Mouse (Mus musculus): ENCODE data around the gene Stk19.
A peak's percentile ranks its signal among the peaks of the same experiment; 100 is the strongest.
"Not testable (repeated sequence)": the region's sequence is repeated elsewhere in the genome, so short reads cannot be mapped to it uniquely, and the experiment has no call there.

The Stk19 gene

DNA sequence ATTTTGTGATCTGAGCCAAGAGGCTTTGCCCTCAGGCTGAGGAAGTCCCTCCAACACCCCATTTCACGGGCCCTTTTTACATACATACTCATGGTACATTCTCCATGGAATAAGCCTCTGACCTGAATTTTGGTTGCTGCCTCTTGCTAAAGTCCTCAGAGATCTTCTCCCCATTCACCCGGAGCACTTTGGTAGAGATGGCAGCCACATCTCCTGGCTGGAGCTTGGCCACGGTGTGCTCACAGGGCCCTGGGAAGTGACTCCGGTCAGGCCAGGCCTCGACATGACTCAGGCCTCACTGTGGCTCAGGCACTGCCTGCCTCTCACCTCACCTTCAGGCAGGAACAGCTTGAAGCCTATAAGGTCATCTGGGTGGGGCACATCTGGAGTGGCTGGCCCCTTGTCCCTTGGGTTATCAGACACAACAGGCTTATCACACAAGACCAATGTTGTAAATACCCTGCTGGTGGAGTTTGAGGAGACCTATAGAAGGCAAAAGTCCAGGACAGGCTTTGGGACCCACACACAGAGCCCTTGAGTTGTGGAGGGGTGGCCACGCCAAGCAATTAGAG, 4.1 kb upstream of the Stk19 start:
- DNase-seq (ENCODE audit: low spot score), result no peak

GRCm38 (mm10) chr17:34838785-34839184, 2.0 kb upstream of the Stk19 start:
- no peak for DNase-seq (ENCODE audit: low spot score)

- peak; percentile 28 for DNase-seq (ENCODE audit: low spot score)
Observed at GRCm38 (mm10) chr17:34837464-34838324, 949 bp upstream of the Stk19 start.

DNA sequence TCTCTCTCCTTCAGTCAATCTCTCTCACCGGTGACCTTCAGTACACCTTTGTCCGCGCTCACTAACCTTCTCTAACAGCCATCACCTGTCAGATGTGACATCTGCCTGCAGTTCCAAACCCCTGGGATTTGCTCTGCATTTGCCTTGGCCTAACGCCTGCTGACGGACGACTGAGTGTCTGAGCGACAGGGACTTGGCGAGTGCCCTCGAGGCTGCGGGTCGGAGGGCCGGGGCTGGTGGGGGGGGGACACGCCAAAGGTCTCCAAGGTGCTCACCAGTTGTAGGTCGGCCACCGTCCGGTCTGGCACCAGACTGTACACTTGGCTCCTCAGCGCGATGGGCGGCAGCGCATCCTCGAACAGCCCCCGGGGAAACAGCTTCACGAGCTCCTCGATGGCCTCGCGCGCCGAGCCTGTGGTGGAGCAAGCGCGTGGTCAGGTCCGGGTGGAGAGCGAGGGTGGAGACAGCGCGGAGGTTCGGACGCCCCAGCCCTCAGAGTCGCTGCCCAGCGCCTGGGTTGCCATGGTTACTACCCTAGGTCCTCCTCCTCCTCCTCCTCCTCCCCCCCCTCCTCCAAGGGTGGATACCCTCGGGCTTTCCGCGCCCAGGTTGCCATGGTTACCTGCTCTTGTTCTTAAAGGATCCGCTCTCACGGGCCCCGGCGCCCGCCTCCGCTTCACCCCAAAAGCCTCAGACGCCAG, 440 bp downstream of the Stk19 start:
- no peak for DNase-seq (ENCODE audit: low spot score)

DNA sequence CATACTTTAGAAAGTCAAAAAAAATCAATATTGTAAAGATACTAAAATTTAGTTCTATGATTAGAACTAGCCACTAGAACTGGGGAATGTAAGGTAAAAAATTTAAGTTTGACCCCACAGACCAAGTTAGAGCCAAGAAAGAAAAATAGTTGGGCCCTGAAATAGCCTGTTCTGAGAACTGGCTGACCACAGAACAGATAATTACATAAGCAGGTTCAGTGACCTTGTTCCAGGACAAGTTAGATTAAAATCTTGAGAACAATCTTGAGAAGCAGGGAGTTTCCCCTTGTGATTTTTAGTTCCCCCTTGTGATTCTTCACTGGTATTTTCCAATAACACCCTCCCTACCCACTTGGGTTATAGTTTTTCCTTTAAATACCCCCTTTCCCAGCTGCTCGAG, 6.0 kb downstream of the Stk19 start:
- DNase-seq (ENCODE audit: low spot score), result not testable (repeated sequence)

GRCm38 (mm10) chr17:34814818-34815370, 21.9 kb downstream of the Stk19 start:
- DNase-seq (ENCODE audit: low spot score), result no peak

DNA sequence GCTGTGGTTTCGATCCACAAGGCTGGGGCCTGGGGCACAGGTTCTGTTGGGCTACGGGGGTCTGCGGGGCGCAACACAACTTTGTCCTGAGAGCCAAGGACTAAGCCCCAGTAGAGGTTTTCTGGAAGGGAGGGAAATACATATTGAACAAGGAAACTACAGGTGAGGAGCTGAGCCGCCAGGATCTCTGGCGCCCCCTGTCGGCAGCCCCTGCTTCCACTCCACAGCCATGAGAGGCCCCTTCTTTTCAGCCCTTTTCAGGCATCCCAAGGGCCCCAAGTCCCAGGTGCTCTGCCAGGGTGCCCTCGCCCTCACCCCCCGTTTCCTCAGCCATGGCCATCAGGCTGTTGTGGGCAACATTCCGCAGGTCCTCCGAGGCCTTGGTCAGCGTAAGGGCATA, 23.0 kb downstream of the Stk19 start:
- peak; percentile 47 for DNase-seq (ENCODE audit: low spot score)

GRCm38 (mm10) chr17:34811275-34811674, 25.5 kb downstream of the Stk19 start:
- no peak for DNase-seq (ENCODE audit: low spot score)

DNA sequence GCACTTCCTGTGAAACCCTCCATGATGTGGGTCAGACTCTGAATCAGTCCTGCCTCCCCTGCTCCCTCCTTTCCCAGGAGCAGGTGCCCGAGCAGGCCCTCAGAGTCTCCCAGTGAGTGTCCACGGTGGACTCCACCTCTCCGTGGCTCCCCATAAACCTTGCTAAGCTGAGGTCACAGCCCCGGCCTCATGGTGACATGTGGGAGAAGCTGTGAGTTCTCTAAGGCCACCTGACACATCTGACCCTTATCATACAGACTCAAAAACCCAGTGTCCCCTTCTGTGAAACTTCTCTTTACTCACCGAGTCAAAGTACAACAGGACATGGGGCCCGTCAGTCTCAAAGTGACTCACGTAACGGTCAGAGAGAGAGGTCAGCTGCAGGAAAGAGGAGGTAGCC, 25.9 kb downstream of the Stk19 start:
- not testable (repeated sequence) for DNase-seq (ENCODE audit: low spot score)

DNA sequence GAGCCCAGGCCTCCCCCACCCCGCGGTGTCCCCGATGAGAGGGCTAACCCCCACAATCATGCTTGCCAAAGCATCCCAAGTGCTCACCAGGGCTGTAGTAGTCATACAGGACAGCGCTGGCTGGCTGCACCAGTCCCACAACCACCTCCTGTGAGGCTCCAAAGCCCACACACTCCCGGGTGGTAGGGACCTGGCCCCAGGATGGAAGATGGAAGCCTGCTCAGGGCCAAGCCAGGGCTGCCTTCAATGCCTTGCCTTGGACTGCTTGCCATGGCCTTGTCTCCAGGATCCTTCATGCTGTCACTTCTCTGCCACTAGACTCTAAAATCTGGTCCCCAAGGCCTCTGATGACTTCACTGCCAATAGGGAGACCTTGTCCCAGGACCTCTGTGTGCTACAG, 26.3 kb downstream of the Stk19 start:
- not testable (repeated sequence) for DNase-seq (ENCODE audit: low spot score)

DNA sequence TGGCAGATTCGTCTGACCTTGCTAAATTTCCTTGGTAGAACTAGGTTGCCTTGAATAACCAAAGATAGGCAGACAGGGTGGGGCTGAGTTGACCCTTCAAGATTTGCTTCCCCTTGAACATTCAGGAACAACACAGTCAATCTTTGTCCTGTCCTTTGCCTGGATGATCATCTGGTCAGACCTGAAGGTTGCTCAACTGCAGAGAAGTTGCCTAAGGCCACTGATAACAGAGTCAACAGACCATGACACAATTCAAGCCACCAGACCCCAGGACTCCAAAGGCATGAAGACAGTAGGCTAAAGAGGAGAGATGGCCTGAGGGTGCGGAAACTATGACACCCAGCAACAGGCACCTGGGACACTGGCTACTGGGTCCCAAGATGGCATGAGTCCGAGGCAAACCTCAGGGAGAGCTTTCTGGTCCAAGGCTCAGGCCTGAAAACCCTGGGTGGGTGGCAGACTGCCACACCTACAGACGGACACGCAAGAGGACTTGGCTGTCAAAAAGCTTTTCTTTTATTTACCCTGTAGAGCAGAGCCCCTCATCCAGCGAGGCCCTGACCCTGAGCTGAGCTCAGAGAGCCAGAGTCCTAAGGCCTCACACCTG, 28.0 kb downstream of the Stk19 start:
- DNase-seq (ENCODE audit: low spot score), result no peak

DNA sequence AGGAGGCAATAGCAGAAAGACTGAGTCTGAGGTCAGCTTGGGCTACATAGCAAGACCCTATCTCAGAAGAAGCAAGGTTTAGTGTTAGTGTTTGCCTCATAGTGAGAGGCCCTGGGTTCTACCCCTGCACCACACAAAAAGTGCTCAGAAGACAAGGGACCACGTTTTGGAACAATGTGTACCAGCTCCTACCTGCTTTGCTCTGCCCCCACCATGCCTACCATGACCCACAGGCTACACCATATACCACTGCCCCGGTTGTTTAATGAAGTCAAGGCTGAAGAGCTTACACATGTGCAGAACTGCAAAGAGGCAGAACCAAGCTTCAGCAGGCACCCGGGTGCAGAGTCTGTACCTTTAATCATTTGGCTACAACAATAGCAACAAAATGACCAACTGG, 29.6 kb downstream of the Stk19 start:
- no peak for DNase-seq (ENCODE audit: low spot score)

GRCm38 (mm10) chr17:34804871-34805562, 31.7 kb downstream of the Stk19 start:
- DNase-seq (ENCODE audit: low spot score), result no peak

GRCm38 (mm10) chr17:34804301-34804700, 32.4 kb downstream of the Stk19 start, which contains the start of gene Cyp21a1:
Gene Cyp21a1, minus strand, starts transcription at chr17:34804561.
- not testable (repeated sequence) for DNase-seq (ENCODE audit: low spot score)

GRCm38 (mm10) chr17:34803367-34803766, 33.4 kb downstream of the Stk19 start:
- not testable (repeated sequence) for DNase-seq (ENCODE audit: low spot score)

GRCm38 (mm10) chr17:34802756-34803155, 34.0 kb downstream of the Stk19 start:
- not testable (repeated sequence) for DNase-seq (ENCODE audit: low spot score)

DNA sequence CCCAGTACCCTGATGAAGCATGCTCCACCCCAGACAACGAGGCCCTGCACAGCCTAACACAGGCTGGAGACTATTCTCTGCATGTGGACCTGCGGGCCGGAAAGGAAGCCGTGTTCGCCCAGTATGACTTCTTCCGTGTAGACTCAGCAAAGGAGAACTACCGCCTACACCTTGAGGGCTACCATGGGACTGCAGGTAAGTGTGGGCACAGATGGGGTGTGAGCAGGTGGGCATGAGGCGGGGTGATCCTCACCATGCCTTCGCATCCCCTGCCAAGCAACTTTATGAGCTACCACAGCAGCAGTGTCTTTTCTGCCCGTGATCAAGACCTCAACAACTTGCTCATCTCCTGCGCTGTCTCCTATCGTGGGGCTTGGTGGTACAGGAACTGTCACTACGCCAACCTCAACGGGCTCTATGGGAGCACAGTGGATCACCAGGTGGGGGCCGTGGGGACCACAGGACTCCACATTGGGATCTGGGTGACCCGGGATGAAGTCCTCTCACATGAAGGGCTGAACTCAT, 35.9 kb downstream of the Stk19 start:
- not testable (repeated sequence) for DNase-seq (ENCODE audit: low spot score)

DNA sequence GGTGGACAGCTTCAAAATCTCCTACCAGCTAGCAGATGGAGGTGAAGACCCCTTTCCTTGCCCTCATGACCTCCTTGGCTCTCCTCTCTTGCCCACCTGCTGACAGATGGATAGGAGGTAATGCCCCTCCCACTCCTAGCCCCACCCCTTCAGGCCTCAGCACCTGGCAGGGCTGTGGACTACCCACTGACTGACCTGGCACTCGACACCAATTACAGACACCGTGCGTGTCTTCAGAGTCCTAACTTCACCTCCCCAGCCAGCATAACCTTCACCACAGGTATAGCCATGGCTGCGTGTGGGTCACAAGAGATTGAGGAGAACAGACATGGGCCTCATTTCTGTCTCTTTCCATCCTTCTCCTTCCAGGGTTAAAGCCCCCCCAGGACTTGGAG, 37.2 kb downstream of the Stk19 start:
- no peak for DNase-seq (ENCODE audit: low spot score)

DNA sequence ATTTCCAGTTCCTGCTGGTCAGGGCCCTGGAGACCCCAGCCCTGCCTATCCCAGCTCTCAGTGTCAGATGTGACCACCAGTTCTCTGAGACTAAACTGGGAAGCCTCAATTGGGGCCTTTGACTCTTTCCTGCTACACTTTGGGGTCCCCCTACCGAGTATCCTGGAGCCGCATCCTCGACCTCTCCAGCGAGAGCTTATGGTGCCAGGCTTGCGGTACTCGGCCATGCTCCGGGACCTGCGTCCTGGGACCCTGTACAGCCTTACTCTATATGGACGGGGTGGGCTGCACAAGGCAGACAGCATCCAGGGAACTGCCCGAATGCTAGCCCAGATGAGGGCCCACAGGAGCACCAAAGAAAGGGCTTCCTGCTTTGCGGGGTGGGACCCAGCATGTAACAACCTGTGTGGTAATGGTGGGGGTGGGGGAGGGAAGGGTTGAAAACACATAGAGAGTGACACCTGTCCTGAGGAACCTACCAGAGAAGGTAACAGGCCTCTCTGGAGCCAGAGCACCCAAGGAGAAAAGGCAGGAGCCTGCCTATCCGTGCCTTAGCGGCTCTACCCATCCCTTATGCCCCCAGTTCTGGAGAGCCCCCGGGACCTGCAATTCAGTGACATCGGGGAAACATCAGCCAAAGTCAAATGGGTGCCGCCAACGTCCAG, 37.7 kb downstream of the Stk19 start:
- no peak for DNase-seq (ENCODE audit: low spot score)

GRCm38 (mm10) chr17:34798071-34798470, 38.7 kb downstream of the Stk19 start:
- DNase-seq (ENCODE audit: low spot score), result not testable (repeated sequence)
